Mouse (Mus musculus) mouse trophoblast stem cell (cell line): ENCODE results near the gene Vtcn1.

ENCODE experiments used
- in situ Hi-C, 2 experiments: fragments of 300-500 bp; cut with MseI, MboI; formaldehyde crosslinking; loops; 2 replicates in 1 of 2; 3 replicates in 1 of 2; pipeline ENCODE4 v1.15.1; 2025

Vtcn1 gene

GRCm38 (mm10) chr3:100920611-100921140, 95.4 kb downstream of the Vtcn1 start:
- in situ Hi-C loops = no loop called here

DNA sequence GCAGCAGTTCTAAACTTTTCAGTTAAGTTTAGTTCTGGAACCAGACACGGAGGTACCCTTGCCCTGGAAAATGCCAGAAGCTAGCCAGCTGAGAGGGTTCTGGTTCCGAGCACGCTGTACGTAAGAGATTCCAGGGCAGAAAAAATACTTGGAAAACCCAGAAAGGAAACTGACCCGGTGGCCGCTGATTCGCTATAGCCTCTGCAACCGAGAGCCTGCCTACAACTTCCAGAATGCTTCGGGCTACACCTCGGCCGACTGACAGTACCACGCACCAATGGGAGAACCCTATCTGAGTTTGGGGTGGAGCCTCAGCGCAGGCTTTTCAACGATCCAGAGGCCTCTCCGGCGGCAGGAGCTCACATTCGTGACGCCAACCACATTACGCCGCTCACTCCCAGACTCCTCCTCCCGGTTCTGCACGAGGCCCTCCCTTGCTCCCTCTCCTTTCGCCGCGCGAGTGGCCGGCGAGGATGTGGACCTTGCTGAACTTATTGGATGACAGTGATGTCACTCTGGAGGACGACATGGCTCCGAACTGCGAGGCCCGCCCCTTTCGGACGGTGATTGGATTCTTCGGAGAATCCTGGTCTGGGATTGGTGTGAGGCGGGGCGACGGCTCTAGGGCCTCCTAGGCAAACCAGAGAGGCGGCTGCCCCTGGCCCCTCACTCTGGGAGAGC, 96.7 kb downstream of the Vtcn1 start, which contains the start of gene Trim45:
Gene Trim45, plus strand, starts transcription at position 378 of the 681 bp plus-strand sequence.
- in situ Hi-C loops = no loop called here

- in situ Hi-C loops = no loop called here
Observed at GRCm38 (mm10) chr3:100922506-100923375, 97.5 kb downstream of the Vtcn1 start.

DNA sequence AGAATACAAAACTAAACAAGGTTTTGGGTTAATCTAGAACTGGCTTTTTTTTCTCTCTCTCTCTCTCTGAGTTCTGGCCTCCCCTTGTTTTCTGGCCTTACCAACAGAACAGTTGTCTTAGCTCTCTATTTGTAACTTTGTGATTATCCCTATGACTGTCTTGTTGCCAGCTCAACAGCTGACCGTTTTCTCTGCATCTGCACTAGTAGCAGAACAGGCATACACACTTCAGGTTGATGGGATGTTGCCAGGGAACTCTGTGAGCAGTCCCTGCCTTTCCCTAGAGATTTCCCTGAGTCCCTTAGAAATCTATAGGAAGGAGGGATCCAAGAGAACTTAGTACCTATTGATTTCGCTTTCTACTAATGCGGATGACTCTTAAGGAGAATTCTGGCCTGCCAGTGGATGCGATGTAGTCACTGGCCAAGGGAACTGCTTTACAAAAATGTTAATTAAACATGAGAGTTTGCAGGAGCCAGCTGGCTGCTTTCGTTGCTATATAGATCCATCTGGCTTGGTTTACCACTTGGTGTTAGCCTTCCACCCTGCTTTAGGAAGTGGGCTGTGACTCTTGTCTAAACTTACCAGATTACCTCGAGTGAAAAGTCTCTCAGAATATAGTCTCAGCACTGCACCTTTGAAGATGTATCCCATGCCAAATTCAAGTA, 98.9 kb downstream of the Vtcn1 start:
- in situ Hi-C loops = no loop called here

DNA sequence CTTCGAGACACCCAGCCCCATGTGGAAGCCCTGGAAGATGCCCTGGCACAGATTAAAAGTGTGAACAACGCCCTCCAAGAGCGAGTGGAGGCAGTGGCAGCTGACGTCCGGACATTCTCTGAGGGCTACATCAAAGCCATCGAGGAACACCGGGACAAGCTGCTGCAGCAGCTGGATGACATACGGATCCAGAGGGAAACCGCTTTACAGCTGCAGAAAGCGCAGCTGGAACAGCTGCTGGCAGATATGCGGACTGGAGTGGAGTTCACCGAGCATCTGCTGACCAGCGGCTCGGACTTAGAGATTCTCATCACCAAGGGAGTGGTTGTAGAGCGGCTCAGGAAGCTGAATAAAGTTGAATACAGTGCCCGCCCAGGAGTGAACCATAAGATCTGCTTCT, 99.9 kb downstream of the Vtcn1 start:
- in situ Hi-C loops = no loop called here

- in situ Hi-C loops = no loop called here
Observed at GRCm38 (mm10) chr3:100931332-100932076, 106.2 kb downstream of the Vtcn1 start.

- in situ Hi-C loops = no loop called here
Observed at GRCm38 (mm10) chr3:100932077-100932944, 107.1 kb downstream of the Vtcn1 start.

- in situ Hi-C loops = no loop called here
Observed at GRCm38 (mm10) chr3:100935521-100935920, 110.3 kb downstream of the Vtcn1 start.

GRCm38 (mm10) chr3:100936201-100936600, 110.9 kb downstream of the Vtcn1 start:
- in situ Hi-C loops = no loop called here

- in situ Hi-C loops = no loop called here
Observed at GRCm38 (mm10) chr3:100938211-100938610, 113.0 kb downstream of the Vtcn1 start.

DNA sequence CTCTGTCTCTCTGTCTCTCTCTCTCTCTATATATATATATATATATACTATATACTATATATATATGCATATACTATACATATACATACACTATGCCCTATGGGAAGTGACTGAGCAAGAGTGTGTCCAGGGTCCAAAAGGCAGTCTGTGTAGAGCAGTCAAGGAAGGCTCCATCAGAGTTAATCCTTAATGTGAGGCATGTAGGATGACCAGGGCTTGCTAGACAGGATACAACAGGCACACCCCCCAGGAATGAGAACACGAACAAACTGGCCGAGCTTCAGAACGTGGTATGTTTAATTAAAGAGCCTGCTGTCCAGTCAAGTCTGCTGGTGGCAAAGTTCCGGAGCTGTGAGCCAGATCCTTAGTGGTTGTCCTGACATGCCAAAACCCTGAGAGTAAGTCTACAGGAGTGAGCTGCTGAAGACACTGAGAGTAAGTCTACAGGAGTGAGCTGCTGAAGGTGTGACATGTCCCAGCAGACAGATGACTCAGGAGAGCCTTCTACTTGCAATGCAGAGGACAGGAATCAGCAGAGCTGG, 115.3 kb downstream of the Vtcn1 start:
- in situ Hi-C loops = no loop called here
